Mouse (Mus musculus): ENCODE results near the gene Olfr382.
"Not testable (repeated sequence)": the region's sequence is repeated elsewhere in the genome, so short reads cannot be mapped to it uniquely, and the experiment has no call there.

The Olfr382 gene

DNA sequence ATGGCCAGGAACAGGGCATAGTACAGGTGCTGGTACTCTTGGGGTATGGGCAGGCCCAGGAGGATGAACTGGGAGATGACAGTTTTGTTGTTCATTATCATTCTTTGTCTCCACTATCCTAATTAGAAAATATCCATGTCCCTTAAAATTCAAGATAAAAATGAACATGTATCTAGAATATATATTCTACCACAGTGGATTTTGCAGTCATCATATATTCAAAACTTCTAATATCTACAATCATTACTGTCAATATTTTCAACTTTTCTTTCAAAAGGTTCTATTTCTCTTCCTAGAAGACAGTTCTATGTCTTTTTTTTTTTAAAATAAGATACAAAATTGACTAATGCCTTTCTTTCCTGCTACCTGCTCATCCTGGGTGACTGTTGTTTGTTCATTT lies at the start of gene Olfr382:
Gene Olfr382 (minus strand): TSS at position 101 of the 400 bp plus-strand sequence.
- DNase-seq (ENCODE audit: extremely low spot score, low read depth, low spot score): no peak

DNA sequence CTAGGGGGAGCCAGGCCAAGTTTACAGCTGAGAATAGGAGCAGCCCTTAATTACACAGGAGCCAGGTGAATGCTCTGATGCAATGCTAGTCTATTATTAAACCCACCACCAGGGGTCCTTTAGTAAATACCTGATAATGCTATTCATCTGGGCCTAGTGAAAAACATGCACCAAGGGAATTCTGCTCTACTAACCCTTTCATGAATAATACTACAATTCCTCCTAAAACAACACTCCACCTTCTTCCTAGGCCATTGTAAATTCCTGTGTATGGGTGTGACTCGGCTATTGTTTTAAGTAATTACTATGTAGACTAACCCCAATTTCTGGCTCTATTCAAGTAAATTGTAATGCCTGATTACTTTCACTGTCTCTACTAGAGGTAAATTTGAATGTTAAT lies 12.0 kb upstream of the Olfr382 start:
- DNase-seq (ENCODE audit: extremely low spot score, low read depth, low spot score): not testable (repeated sequence)

DNA sequence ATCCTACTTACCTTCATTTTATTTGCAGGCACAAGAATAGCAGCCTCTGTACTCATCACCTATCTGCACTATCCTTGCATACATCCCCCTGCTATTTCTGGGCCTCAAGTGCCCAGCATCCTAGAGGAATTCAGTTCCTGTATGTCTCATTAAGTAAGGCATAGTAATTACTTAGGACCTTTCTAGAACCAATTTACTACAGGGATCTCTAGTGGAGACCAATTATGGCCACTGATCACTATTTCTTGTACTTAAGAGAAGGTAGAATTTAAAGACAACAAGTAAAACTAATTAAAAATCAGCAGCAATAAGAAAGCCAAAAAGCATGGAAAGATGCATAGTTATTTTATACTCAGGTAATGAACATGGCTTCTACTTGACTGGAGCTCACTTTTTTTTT lies 25.5 kb downstream of the Olfr382 start, which contains the start of gene Olfr381:
Gene Olfr381 (minus strand): TSS at position 101 of the 400 bp plus-strand sequence.
- DNase-seq (ENCODE audit: extremely low spot score, low read depth, low spot score): no peak
